8 mouse cellular contexts compared by ENCODE assay signal in genomic region chr12:84361555-84362489, GRCm38 (mm10). TPM values are rescaled to one million over a fixed set of nuclear protein-coding genes. Genes with fewer than 3 reads are reported as not detected.
DNase-seq lines count a peak whose midpoint lies in the region; ATAC-seq lines count a peak whose summit lies in the region.

TSS of gene Coq6 (plus strand) at chr12:84361657.
TSS of gene Fam161b (minus strand) at chr12:84361833.

- H3K9me3 ChIP-seq in hindbrain, embryonic 11.5 days (ENCODE audit: control insufficient read depth, low read length), result no peaks in the 10 kb centered on the region

- under 1% methylated on average over 51 of the region's 51 CpGs for WGBS in hindbrain, embryonic 11.5 days

- H3K4me3 ChIP-seq in hindbrain, embryonic 11.5 days (ENCODE audit: low read depth, low read length), result peak within 1 kb of the TSS; percentile 71

- ATAC-seq in hindbrain, embryonic 11.5 days (ENCODE audit: low FRiP score), result peak; percentile 99

- H3K36me3 ChIP-seq in hindbrain, embryonic 11.5 days (ENCODE audit: control insufficient read depth, insufficient read depth, low read length), result no peaks in the 10 kb centered on the region

- H3K4me2 ChIP-seq in hindbrain, embryonic 11.5 days (replicated peaks; ENCODE audit: low read depth, low read length), result peak within 1 kb of the TSS; percentile 69

- no peak within 1 kb of the TSS for H3K27ac ChIP-seq in hindbrain, embryonic 11.5 days (ENCODE audit: low read depth, low read length)

- H3K4me1 ChIP-seq in hindbrain, embryonic 11.5 days (replicated peaks; ENCODE audit: control insufficient read depth, insufficient read depth, low read length), result no peaks in the 10 kb centered on the region

- peak; percentile 96 for DNase-seq in Muller cell, postnatal 12 days (ENCODE audit: inconsistent ontology term)
- DNase-seq in cerebellum, adult 9-11 months, result peak; percentile 97
- DNase-seq in frontal cortex, adult 2 months (ENCODE audit: extremely low spot score in 1 of 2, low spot score in 1 of 2), result peak; percentile 97 to 98
- DNase-seq in hindbrain, embryonic 11.5 days (ENCODE audit: low spot score), result peak; percentile 93
- peak; percentile 90 to 94 for DNase-seq in layer of hippocampus, postnatal 10 days (ENCODE audit: low spot score in 2 of 2)
- DNase-seq in lung, postnatal 10 days, result peak; percentile 96
- peak; percentile 89 for DNase-seq in ovary, postnatal 36 days (ENCODE audit: low spot score)
- peak; percentile 91 for DNase-seq in thymus, postnatal 25 days

- peak within 1 kb of the TSS; percentile 70 for H3K9ac ChIP-seq in hindbrain, embryonic 11.5 days (ENCODE audit: low read depth, low read length)

- H3K27me3 ChIP-seq in hindbrain, embryonic 11.5 days (ENCODE audit: control insufficient read depth, insufficient read depth, low read length), result no peaks in the 10 kb centered on the region

RNA-seq across cellular contexts. Expression of gene Coq6, which starts in this region (rescaled TPM):
- 34.9 and 38.8 TPM in 2 replicates for polyA plus RNA-seq in frontal cortex, adult 2 months (2012; rRNA removed)
- 39.0 and 42.2 TPM in 2 replicates for polyA plus RNA-seq in hindbrain, embryonic 11.5 days (2014; fragmentation: Nextera tagmentation; extraction: Ambion mirVana)
- total RNA-seq in layer of hippocampus, postnatal 10 days (2021), result 10 to 100 TPM; 26.2 to 28.3 TPM

RNA-seq across cellular contexts. Expression of gene Fam161b, which starts in this region (rescaled TPM):
- polyA plus RNA-seq in frontal cortex, adult 2 months (2012; rRNA removed), result 15.1 and 15.5 TPM in 2 replicates
- 8.7 and 11.2 TPM in 2 replicates for polyA plus RNA-seq in hindbrain, embryonic 11.5 days (2014; fragmentation: Nextera tagmentation; extraction: Ambion mirVana)
- total RNA-seq in layer of hippocampus, postnatal 10 days (2021), result 10 to 100 TPM in 1 of 2 experiments, 1 to 10 TPM in 1; 9.4 to 10.5 TPM
